ENCODE assay signal across 17 mouse cellular contexts in genomic region chr8:54441143-54441542, GRCm38 (mm10).
DNase-seq lines count a peak whose midpoint lies in the region; ATAC-seq and TF ChIP-seq lines count a peak whose summit lies in the region.
"Had no signal": no experiment of that assay in that cellular context is flagged by ENCODE, and none has a peak within 500 bp of the region (broad histone marks: within the 10 kb centered on the region; RNA-seq: fewer than 3 reads in every experiment).

No protein-coding gene starts in this region.

- no peak for TF ChIP-seq CTCF in C2C12 (IDR thresholded peaks at IDR 0.05; ENCODE audit: control insufficient read depth, insufficient read depth, insufficient read length)

- peak overlapping the region; percentile 35 for H3K4me3 ChIP-seq in C2C12 (ENCODE audit: insufficient read depth, poor library complexity, severe bottlenecking)
- H3K4me3 ChIP-seq: embryonic facial prominence, embryonic 12.5 days; forebrain, embryonic 15.5 days; heart, embryonic 13.5 days; hindbrain, embryonic 15.5 days had no signal

- DNase-seq in lung, postnatal 4 days: peak; percentile 5 to 21
- no peak for DNase-seq in lung, postnatal 14 days
- no peak for DNase-seq in kidney, postnatal 25 days
- DNase-seq in layer of hippocampus, postnatal 25 days (ENCODE audit: extremely low spot score in 1 of 2, low spot score in 1 of 2): no peak
- DNase-seq: adrenal gland, postnatal 14 days; cerebellum, adult 2 months; embryo, embryonic 11 days; gastrocnemius, postnatal 10 days; heart, postnatal 36 days had no signal

- H3K79me2 ChIP-seq in C2C12 (ENCODE audit: control insufficient read depth, insufficient read depth): peaks cover 29% of the 10 kb centered on the region

- peaks cover 12% of the 10 kb centered on the region for H3K79me3 ChIP-seq in C2C12 (ENCODE audit: low read depth)

- no peaks in the 10 kb centered on the region for H3K27me3 ChIP-seq in C2C12 (ENCODE audit: control insufficient read depth, insufficient read depth, insufficient read length)
- H3K27me3 ChIP-seq: embryonic facial prominence, embryonic 12.5 days; forebrain, embryonic 15.5 days; heart, embryonic 13.5 days; hindbrain, embryonic 15.5 days had no signal

- peaks cover 8% of the 10 kb centered on the region for H3K36me3 ChIP-seq in C2C12 (ENCODE audit: control insufficient read depth, insufficient read depth)
- H3K36me3 ChIP-seq: embryonic facial prominence, embryonic 12.5 days; forebrain, embryonic 15.5 days; heart, embryonic 13.5 days; hindbrain, embryonic 15.5 days had no signal

- peak; percentile 38; the same call in 1 of the 2 replicates for ATAC-seq in megakaryocyte, adult 5-6 weeks (ENCODE audit: poor library complexity, severe bottlenecking)
- ATAC-seq in granulocyte monocyte progenitor cell, adult 5-6 weeks (replicated peaks; ENCODE audit: poor library complexity, severe bottlenecking): no peak
- ATAC-seq: forebrain, embryonic 15.5 days; intestine, embryonic 16.5 days had no signal

- peak overlapping the region; percentile 38 for H3ac ChIP-seq in C2C12 (ENCODE audit: control insufficient read depth, insufficient read length, low read depth)

TF ChIP-seq in C2C12, 6 proteins besides CTCF, POLR2A, EP300 and RAD21:
- TF ChIP-seq CEBPB (IDR thresholded peaks at IDR 0.05; ENCODE audit: low read depth) (peak; percentile 6), MYOD1 (IDR thresholded peaks at IDR 0.05; ENCODE audit: control insufficient read depth, insufficient read length, low read depth) (no peak), FOSL1 (IDR thresholded peaks at IDR 0.05; ENCODE audit: insufficient read depth, low read length, poor library complexity, severe bottlenecking) (peak; percentile 49)

Comparison
In these comparisons a context has a peak if more than half of its experiments do, and no peak if none do; other contexts are left out.
1. DNase-seq: peak in lung, postnatal 4 days (2 of 2); none in lung, postnatal 14 days (single experiment), kidney, postnatal 25 days (0 of 2) and layer of hippocampus, postnatal 25 days (0 of 2).